Mouse (Mus musculus) natural killer cell, adult 2 months (primary cell): ENCODE results near the gene Pop7.
A peak's percentile ranks its signal among the peaks of the same experiment; 100 is the strongest.

Source experiments
- DNase-seq, 2 experiments: peaks; one replicate each; pipeline ENCODE4 v3.0.0; 2022; ENCODE audit warnings: low spot score in 2 of 2

The Pop7 gene

DNA sequence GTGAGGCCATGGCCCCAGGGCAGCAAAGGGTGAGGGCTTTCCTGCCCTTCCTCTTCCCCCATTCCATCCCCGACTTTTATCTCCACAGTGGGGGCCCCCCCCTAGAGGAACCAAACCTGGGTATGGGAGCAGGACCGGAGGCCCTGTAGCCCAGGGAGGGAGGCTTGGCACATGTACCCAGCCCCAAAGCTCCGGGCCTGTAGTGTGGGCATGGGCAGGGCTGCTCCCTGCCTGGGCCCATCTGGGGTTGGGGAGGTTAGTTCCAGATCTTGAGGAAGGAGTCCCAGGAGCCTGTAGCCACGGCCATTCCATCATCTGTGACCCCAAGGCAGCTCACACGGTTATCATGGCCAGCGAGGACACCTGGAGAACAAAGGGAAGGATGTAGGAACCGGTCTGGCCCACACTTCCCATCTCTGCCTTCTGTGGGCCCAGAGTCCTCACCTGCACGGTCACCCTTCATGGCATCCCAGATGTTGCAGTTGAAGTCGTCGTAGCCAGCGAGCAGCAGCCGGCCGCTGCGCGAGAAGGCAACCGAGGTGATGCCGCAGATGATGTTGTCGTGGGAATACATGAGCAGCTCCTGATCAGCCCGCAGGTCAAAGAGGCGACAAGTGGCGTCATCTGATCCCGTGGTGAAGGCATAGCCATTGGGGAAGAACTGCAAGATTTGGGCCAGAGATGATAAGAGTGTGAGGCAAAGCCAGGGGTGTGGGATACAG lies 26.1 kb upstream of the Pop7 start:
- DNase-seq, result no peak

- DNase-seq, result no peak
Observed at GRCm38 (mm10) chr5:137527413-137527812, 25.1 kb upstream of the Pop7 start.

- no peak for DNase-seq
Observed at GRCm38 (mm10) chr5:137526192-137526936, 24.0 kb upstream of the Pop7 start.

- no peak for DNase-seq
Observed at GRCm38 (mm10) chr5:137525511-137525910, 23.2 kb upstream of the Pop7 start.

DNA sequence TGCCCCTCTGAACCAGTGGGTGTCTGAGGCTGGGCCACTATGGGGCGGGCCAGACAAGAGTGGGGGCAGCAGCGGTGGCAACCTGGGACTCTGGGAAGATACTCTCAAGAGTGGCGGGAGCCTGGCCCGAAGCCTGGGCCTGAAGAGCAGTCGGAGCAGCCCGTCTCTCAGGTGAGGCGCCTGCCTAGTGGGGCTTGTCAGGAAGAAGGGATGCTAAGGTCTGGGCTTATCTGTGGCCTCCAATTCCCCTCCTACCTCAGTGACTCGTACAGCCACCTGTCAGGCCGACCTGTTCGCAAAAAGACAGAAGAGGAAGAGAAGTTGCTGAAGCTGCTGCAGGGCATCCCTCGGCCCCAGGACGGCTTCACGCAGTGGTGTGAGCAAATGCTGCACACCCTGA lies 22.4 kb upstream of the Pop7 start:
- DNase-seq, result no peak

DNA sequence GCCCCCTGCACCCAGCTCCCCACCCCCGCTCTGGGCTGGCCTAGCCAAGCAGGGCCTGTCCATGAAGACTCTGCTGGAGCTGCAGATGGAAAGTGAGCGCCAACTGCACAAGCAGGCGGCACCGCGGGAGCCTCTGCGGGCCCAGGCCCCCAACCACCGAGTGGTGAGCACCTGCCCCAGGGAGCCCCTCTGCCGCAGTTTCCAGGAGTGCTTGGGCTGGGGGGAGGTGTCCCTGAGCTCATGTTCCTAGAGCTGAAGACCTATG lies 21.9 kb upstream of the Pop7 start:
- no peak for DNase-seq

- no peak for DNase-seq
Observed at GRCm38 (mm10) chr5:137523396-137524250, 21.3 kb upstream of the Pop7 start.

DNA sequence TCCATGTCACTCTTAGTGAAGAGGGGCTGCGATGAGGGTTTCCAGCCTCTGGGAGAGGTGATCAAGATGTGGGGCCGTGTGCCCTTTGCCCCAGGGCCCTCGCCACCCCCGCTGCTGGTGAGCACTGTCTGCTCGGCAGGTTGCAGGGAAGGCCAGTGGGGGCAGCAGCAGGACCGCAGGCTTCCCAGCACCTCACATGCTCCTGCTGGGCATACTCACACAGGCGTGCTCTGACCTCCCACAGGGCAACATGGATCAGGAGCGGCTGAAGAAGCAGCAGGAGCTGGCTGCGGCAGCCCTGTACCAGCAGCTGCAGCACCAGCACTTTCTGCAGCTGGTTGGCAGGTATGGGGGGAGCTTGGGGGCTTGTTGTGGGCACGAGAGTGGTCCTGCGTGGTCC lies 20.4 kb upstream of the Pop7 start:
- no peak for DNase-seq

GRCm38 (mm10) chr5:137521861-137522260 lies 19.5 kb upstream of the Pop7 start:
- no peak for DNase-seq

DNA sequence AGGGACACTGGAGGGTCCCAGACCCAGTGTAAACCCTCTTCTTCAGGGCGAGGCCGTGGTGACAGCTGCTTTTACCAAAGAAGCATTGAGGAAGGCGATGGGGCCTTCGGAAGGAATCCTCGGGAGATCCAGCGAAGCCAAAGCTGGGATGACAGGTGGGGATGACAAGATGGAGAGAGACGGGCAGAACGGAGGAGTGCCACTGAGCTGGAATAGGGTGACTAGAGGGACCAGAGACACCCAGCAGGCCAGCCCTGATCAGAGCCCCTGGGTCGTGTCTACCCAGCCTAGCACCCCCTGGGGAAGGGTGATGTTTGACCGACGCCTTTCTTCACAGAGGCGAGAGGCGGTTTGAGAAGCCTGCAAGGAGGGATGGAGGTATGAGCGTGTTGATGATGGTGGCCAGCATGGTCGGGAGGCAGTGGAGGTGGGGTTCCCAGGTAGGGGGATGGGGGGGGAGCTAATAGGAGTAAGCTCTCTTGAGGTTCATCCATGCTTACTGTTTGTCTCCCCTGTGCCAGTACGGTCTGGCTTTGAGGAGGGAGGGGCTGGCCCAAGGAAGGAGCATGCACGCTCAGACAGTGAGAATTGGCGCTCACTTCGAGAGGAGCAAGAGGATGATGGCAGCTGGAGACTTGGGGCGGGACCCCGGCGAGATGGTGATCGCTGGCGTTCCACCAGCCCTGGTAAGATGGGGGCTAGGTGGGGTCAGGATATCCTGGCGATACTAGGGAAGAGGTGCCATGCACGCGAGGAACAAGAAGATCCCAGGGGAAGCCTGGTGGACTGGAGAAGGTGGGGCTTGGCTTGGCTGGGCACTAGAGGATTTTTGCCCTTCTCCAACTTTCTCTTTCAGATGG lies 17.6 kb upstream of the Pop7 start:
- no peak for DNase-seq

- DNase-seq, result no peak
Observed at GRCm38 (mm10) chr5:137518436-137518835, 16.1 kb upstream of the Pop7 start, which contains the start of gene Gigyf1. Gigyf1 (plus strand) TSS chr5:137518548.

GRCm38 (mm10) chr5:137514811-137515210 lies 12.5 kb upstream of the Pop7 start:
- no peak for DNase-seq

GRCm38 (mm10) chr5:137513951-137514721 lies 11.8 kb upstream of the Pop7 start:
- no peak for DNase-seq

GRCm38 (mm10) chr5:137512847-137513794 lies 10.8 kb upstream of the Pop7 start:
- DNase-seq, result no peak

DNA sequence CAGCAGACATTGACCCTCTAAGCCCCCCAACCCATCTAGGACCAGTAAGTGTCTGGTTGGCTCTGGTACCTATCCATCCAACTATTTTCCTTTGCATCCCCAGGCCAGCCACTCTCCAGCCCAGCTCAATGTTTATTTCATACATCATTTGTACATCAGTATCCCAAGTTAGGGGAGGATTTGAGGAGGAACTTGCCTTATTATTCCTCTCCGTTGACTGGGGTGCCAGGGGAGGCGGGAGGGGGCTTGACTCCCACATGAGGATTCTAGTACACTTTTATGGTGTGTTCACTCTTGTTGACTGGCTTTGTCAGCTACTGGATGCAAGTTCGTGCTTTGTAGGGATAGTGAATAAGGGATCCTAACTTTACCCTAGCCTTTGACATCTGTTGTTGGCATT lies 9.4 kb upstream of the Pop7 start:
- no peak for DNase-seq

- DNase-seq, result no peak
Observed at GRCm38 (mm10) chr5:137510573-137511390, 8.5 kb upstream of the Pop7 start.

DNA sequence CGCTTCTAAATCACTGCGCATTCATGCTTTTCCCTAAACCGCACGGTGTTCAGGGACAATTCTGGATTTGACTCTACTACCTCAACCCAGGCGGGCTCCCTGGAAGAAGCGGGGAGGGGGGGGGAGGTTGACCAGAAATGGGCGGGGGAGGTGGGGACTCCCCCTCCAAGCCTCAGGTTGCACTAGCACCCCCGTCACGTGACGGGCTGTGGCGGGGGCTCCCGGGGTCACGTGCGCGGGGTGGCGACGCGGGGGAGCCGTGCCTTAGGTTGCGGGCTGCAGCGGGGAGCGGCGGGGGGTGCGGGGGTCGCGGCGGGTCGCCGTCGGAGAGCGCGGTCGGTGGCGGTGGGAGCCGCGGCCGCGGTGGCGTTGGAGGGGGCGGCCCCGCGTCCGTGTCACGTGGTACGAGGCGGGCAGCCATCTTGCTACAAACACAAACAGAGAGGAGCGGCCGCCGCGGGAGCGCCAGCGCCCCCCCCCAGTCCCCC lies 7.7 kb upstream of the Pop7 start:
- peak; percentile 79 to 84 for DNase-seq

DNA sequence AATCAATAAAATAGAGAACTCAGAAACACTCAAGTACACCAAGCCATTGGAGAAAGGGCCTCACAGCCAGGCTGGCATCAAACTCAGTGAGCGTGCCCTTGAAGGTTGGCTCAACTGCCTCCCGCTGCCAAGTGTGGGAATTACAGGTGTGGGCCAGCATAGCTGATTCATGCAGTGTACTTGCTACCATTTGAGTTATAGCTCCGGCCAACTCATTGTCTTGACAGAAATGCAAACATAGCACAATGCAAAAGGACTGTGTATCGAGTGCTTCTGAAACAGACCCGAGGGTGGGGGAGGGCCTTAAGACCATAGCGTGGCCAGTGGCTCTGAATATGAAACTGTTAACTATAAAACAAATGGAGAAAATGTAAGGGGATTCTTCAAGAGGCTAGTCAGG lies 1.7 kb upstream of the Pop7 start:
- DNase-seq, result no peak

GRCm38 (mm10) chr5:137502667-137503110 lies 371 bp upstream of the Pop7 start:
- no peak for DNase-seq
